In genomic region chr13:12311930-12312492, GRCm38 (mm10) we compare ENCODE assay signal across 7 mouse cellular contexts. TPM values are rescaled to one million over a fixed set of nuclear protein-coding genes. Genes with fewer than 3 reads are reported as not detected.
A peak's percentile ranks its signal among the peaks of the same experiment; 100 is the strongest.
DNase-seq lines count a peak whose midpoint lies in the region; ATAC-seq lines count a peak whose summit lies in the region.

No protein-coding gene starts in this region.

- peaks cover 64% of the 10 kb centered on the region for H3K36me3 ChIP-seq in heart, embryonic 14.5 days (ENCODE audit: control insufficient read depth, insufficient read depth, low read length)
- no peaks in the 10 kb centered on the region for H3K36me3 ChIP-seq in neural tube, embryonic 12.5 days
- peaks cover 25% of the 10 kb centered on the region for H3K36me3 ChIP-seq in heart, embryonic 16.5 days (ENCODE audit: control insufficient read depth, insufficient read depth)
- no peaks in the 10 kb centered on the region for H3K36me3 ChIP-seq in neural tube, embryonic 14.5 days (ENCODE audit: control insufficient read depth, insufficient read depth, low read length)

- H3K27me3 ChIP-seq in heart, embryonic 14.5 days (ENCODE audit: control insufficient read depth, insufficient read depth, low read length): no peaks in the 10 kb centered on the region
- no peaks in the 10 kb centered on the region for H3K27me3 ChIP-seq in neural tube, embryonic 12.5 days (replicated peaks)
- no peaks in the 10 kb centered on the region for H3K27me3 ChIP-seq in heart, embryonic 16.5 days (ENCODE audit: control insufficient read depth, insufficient read depth, low read length)
- no peaks in the 10 kb centered on the region for H3K27me3 ChIP-seq in neural tube, embryonic 14.5 days (ENCODE audit: control insufficient read depth, insufficient read depth, low read length)

- 53% methylated on average over 10 of the region's 10 CpGs for WGBS in heart, embryonic 14.5 days
- 66% methylated on average over 10 of the region's 10 CpGs for WGBS in neural tube, embryonic 12.5 days
- WGBS in heart, embryonic 16.5 days: 53% methylated on average over 10 of the region's 10 CpGs
- 49% methylated on average over 10 of the region's 10 CpGs for WGBS in neural tube, embryonic 14.5 days

- intact Hi-C loops in heart, postnatal 14 days (cut with DNase I): no loop called here

- no peak for ATAC-seq in heart, embryonic 14.5 days (ENCODE audit: insufficient number of reproducible peaks, insufficient read depth, low FRiP score, low read depth)
- peak; percentile 53; the same call in 1 of the 2 replicates for ATAC-seq in neural tube, embryonic 12.5 days (ENCODE audit: low FRiP score, low read depth)
- ATAC-seq in heart, embryonic 16.5 days (replicated peaks; ENCODE audit: extremely low read depth, insufficient read depth, low FRiP score): no peak; the same call in 1 of the 2 replicates
- peak; percentile 67; the same call in 1 of the 2 replicates for ATAC-seq in neural tube, embryonic 14.5 days (ENCODE audit: low read depth)

- H3K4me3 ChIP-seq in heart, embryonic 14.5 days (ENCODE audit: control insufficient read depth in 1 of 2, insufficient read depth in 1 of 2, low read depth in 1 of 2, low read length in 2 of 2): no peak overlapping the region
- no peak overlapping the region for H3K4me3 ChIP-seq in neural tube, embryonic 12.5 days
- H3K4me3 ChIP-seq in heart, embryonic 16.5 days (ENCODE audit: low read length): no peak overlapping the region
- no peak overlapping the region for H3K4me3 ChIP-seq in neural tube, embryonic 14.5 days (ENCODE audit: low read depth, low read length)

- H3K9me3 ChIP-seq in heart, embryonic 14.5 days (ENCODE audit: control insufficient read depth, low read length): no peaks in the 10 kb centered on the region
- H3K9me3 ChIP-seq in neural tube, embryonic 12.5 days: no peaks in the 10 kb centered on the region
- no peaks in the 10 kb centered on the region for H3K9me3 ChIP-seq in heart, embryonic 16.5 days (replicated peaks; ENCODE audit: control insufficient read depth, low read length)
- H3K9me3 ChIP-seq in neural tube, embryonic 14.5 days (ENCODE audit: control insufficient read depth, low read length): no peaks in the 10 kb centered on the region

- no peak for DNase-seq in heart, postnatal 14 days
- DNase-seq in neural tube, embryonic 10.5 days (ENCODE audit: extremely low spot score, low spot score): no peak
- DNase-seq in adrenal gland, adult (ENCODE audit: inconsistent age in 2 of 2, low spot score in 1 of 2): no peak

- H3K4me1 ChIP-seq in heart, embryonic 14.5 days (ENCODE audit: control insufficient read depth in 2 of 2, insufficient read depth in 2 of 2, low read length in 2 of 2): peaks cover 34 to 70% of the 10 kb centered on the region in 2 experiments
- no peaks in the 10 kb centered on the region for H3K4me1 ChIP-seq in neural tube, embryonic 12.5 days
- peaks cover 54% of the 10 kb centered on the region for H3K4me1 ChIP-seq in heart, embryonic 16.5 days (ENCODE audit: control insufficient read depth, insufficient read depth, low read length)
- no peaks in the 10 kb centered on the region for H3K4me1 ChIP-seq in neural tube, embryonic 14.5 days (ENCODE audit: control insufficient read depth, insufficient read depth, low read length)

- H3K27ac ChIP-seq in heart, embryonic 14.5 days (replicated peaks in 1 of 2; ENCODE audit: control insufficient read depth in 1 of 2, insufficient read depth in 1 of 2, low read depth in 2 of 2, low read length in 2 of 2): peak overlapping the region; percentile 19 to 79
- no peak overlapping the region for H3K27ac ChIP-seq in neural tube, embryonic 12.5 days
- H3K27ac ChIP-seq in heart, embryonic 16.5 days (ENCODE audit: low read length): peak overlapping the region; percentile 53
- no peak overlapping the region for H3K27ac ChIP-seq in neural tube, embryonic 14.5 days (ENCODE audit: low read depth, low read length)

- peak overlapping the region; percentile 51 for H3K9ac ChIP-seq in heart, embryonic 14.5 days (ENCODE audit: low read length)
- no peak overlapping the region for H3K9ac ChIP-seq in neural tube, embryonic 12.5 days
- H3K9ac ChIP-seq in heart, embryonic 16.5 days (ENCODE audit: low read length): peak overlapping the region; percentile 39
- no peak overlapping the region for H3K9ac ChIP-seq in neural tube, embryonic 14.5 days (replicated peaks; ENCODE audit: low read depth, low read length)

- H3K4me2 ChIP-seq in heart, embryonic 14.5 days (ENCODE audit: low read length): peak overlapping the region; percentile 12; the same call in 1 of the 2 replicates
- no peak overlapping the region for H3K4me2 ChIP-seq in neural tube, embryonic 12.5 days (replicated peaks)
- no peak overlapping the region for H3K4me2 ChIP-seq in heart, embryonic 16.5 days (ENCODE audit: low read depth, low read length)
- H3K4me2 ChIP-seq in neural tube, embryonic 14.5 days (ENCODE audit: low read depth, low read length): no peak overlapping the region

RNA-seq across cellular contexts. Expression of gene Actn2, which starts 28.5 kb away (rescaled TPM):
- polyA plus RNA-seq in heart, embryonic 14.5 days (2014; fragmentation: Nextera tagmentation; extraction: Ambion mirVana): 1,376 and 1,533 TPM in 2 replicates
- 1,000 to 10,000 TPM; 1,811 to 1,984 TPM for total RNA-seq in heart, postnatal 14 days (2021)
- polyA plus RNA-seq in neural tube, embryonic 12.5 days (2016; fragmentation: Nextera tagmentation; extraction: Ambion mirVana): 17.8 and 27.3 TPM in 2 replicates
- 1,874 and 1,903 TPM in 2 replicates for polyA plus RNA-seq in heart, embryonic 16.5 days (2015; fragmentation: Nextera tagmentation; extraction: Ambion mirVana)
- 4.8 and 5.4 TPM in 2 replicates for polyA plus RNA-seq in neural tube, embryonic 14.5 days (2014; fragmentation: Nextera tagmentation; extraction: Ambion mirVana)

RNA-seq across cellular contexts. Expression of gene Mtr, which starts 54.1 kb away (rescaled TPM):
- polyA plus RNA-seq in heart, embryonic 14.5 days (2014; fragmentation: Nextera tagmentation; extraction: Ambion mirVana): 14.8 and 17.5 TPM in 2 replicates
- total RNA-seq in heart, postnatal 14 days (2021): 10 to 100 TPM; 56.9 to 59.5 TPM
- polyA plus RNA-seq in neural tube, embryonic 12.5 days (2016; fragmentation: Nextera tagmentation; extraction: Ambion mirVana): 11.9 and 12.2 TPM in 2 replicates
- 11.4 and 11.9 TPM in 2 replicates for polyA plus RNA-seq in heart, embryonic 16.5 days (2015; fragmentation: Nextera tagmentation; extraction: Ambion mirVana)
- 4.0 and 7.0 TPM in 2 replicates for polyA plus RNA-seq in neural tube, embryonic 14.5 days (2014; fragmentation: Nextera tagmentation; extraction: Ambion mirVana)

Comparison
In these comparisons a context has a peak if more than half of its experiments do, and no peak if none do; other contexts are left out.
1. ATAC-seq: peak in neural tube, embryonic 12.5 days (single experiment) and neural tube, embryonic 14.5 days (single experiment); none in heart, embryonic 14.5 days (single experiment) and heart, embryonic 16.5 days (single experiment).
2. H3K27ac ChIP-seq: peak in heart, embryonic 14.5 days (2 of 2) and heart, embryonic 16.5 days (single experiment); none in neural tube, embryonic 12.5 days (single experiment) and neural tube, embryonic 14.5 days (single experiment).
3. H3K9ac ChIP-seq: peak in heart, embryonic 14.5 days (single experiment) and heart, embryonic 16.5 days (single experiment); none in neural tube, embryonic 12.5 days (single experiment) and neural tube, embryonic 14.5 days (single experiment).
4. RNA of gene Actn2, which starts 28.5 kb away (polyA plus RNA-seq): 1,874 to 1,903 TPM in heart, embryonic 16.5 days and 1,376 to 1,533 TPM in heart, embryonic 14.5 days; 17.8 to 27.3 TPM in neural tube, embryonic 12.5 days and 4.8 to 5.4 TPM in neural tube, embryonic 14.5 days; every median in the first group is over 10 times any median in the second.